Mouse (Mus musculus) brain, embryonic 14.5 days (tissue): Measurements from ENCODE around the gene Abcf3.

ENCODE experiments used
- CTCF ChIP-seq: fragments of 200-500 bp; IDR thresholded peaks from 2 replicates; pipeline ENCODE4 v1.5.1; 2012; ENCODE audit warnings: inconsistent platforms, mild to moderate bottlenecking, moderate library complexity, borderline replicate concordance; ENCODE audit not compliant: insufficient read depth, insufficient read length; ENCODE audit errors: extremely low read depth
- POLR2A ChIP-seq: fragments of 200-500 bp; IDR thresholded peaks from 2 replicates; pipeline ENCODE4 v1.6.1; 2012; ENCODE audit warnings: mild to moderate bottlenecking, inconsistent platforms, borderline replicate concordance; ENCODE audit not compliant: poor library complexity, insufficient read depth, insufficient read length, severe bottlenecking; ENCODE audit errors: extremely low read depth

DNA sequence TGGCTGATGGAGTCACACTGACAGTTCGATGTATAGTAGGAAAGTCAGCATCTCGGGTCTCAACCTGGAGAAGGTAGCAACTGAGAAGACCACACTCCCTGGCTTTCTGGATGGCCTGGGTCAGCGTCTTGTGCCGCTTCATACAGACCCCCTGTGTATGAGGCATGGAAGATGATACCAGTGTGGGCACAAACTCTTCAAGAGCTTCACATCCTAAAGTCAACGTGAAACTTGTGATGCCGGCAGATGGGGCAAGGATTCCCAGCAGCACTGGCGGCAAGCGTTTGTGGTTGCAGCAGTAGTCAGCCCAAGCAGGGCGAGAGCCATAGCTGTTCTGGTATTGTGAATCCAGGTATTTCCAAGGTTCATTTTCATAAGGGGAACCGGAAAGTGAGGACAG lies 2.7 kb upstream of the Abcf3 start:
- TF ChIP-seq POLR2A (no peak), CTCF (no peak)
